Mouse (Mus musculus) midbrain, embryonic 16.5 days (tissue): ENCODE results near the gene Zic1. TPM values are rescaled to one million over a fixed set of nuclear protein-coding genes. Genes with fewer than 3 reads are reported as not detected.

Source experiments
- ATAC-seq: fragments of 200-750 bp; cut with Nextera tagmentation; 2 replicates; pipeline ENCODE4 v1.8.0; 2017; ENCODE audit warnings: moderate TSS enrichment
- H3K27ac ChIP-seq: fragments of 300-500 bp; sonication (generic); 2 replicates; pipeline ENCODE4 v1.5.1; 2014; ENCODE audit warnings: mild to moderate bottlenecking, low read length, mixed read lengths
- H3K27me3 ChIP-seq: fragments of 300-500 bp; sonication (generic); 2 replicates; pipeline ENCODE4 v1.6.1; 2014; ENCODE audit warnings: low read depth, low read length, mixed read lengths; ENCODE audit not compliant: control insufficient read depth, insufficient read depth
- H3K36me3 ChIP-seq: fragments of 300-500 bp; sonication (generic); 2 replicates; pipeline ENCODE4 v1.6.1; 2014; ENCODE audit warnings: mild to moderate bottlenecking, low read length, moderate library complexity, mixed read lengths; ENCODE audit not compliant: control insufficient read depth, insufficient read depth
- H3K4me1 ChIP-seq: fragments of 300-500 bp; sonication (generic); 2 replicates; pipeline ENCODE4 v1.6.1; 2014; ENCODE audit warnings: mild to moderate bottlenecking, low read length, mixed read lengths; ENCODE audit not compliant: control insufficient read depth, insufficient read depth
- H3K4me2 ChIP-seq: fragments of 300-500 bp; sonication (generic); 2 replicates; pipeline ENCODE4 v1.6.1; 2014; ENCODE audit warnings: mild to moderate bottlenecking, low read length, mixed read lengths
- H3K4me3 ChIP-seq: fragments of 300-500 bp; sonication (generic); 2 replicates; pipeline ENCODE4 v1.5.1; 2014; ENCODE audit warnings: low read depth, mild to moderate bottlenecking, low read length, moderate library complexity, mixed read lengths
- H3K9ac ChIP-seq: fragments of 300-500 bp; sonication (generic); 2 replicates; pipeline ENCODE4 v1.6.1; 2014; ENCODE audit warnings: low read depth, low read length, mixed read lengths
- H3K9me3 ChIP-seq: fragments of 300-500 bp; sonication (generic); replicated peaks from 2 replicates; pipeline ENCODE4 v1.6.1; 2014; ENCODE audit warnings: mild to moderate bottlenecking, low read length, mixed read lengths; ENCODE audit not compliant: control insufficient read depth, poor library complexity, severe bottlenecking
- WGBS: fragments of 180-500 bp; shearing (Covaris S2); extraction: QIAGEN DNeasy Blood & Tissue Kit; methylation state at CpG from one replicate; pipeline ENCODE4 v1.1.7; 2014; 5-methylcytosine and 5-hydroxymethylcytosine counted together
- polyA plus RNA-seq: library from polyadenylated mRNA; unstranded; fragments of >200 nt; fragmentation: Nextera tagmentation; extraction: Ambion mirVana; gene quantifications from 2 replicates; pipeline ENCODE4 v1.2.1, GENCODE M21; 2015

Gene Zic1
- polyA plus RNA-seq, 1 experiment from 2014 or later, result 9.1 TPM

DNA sequence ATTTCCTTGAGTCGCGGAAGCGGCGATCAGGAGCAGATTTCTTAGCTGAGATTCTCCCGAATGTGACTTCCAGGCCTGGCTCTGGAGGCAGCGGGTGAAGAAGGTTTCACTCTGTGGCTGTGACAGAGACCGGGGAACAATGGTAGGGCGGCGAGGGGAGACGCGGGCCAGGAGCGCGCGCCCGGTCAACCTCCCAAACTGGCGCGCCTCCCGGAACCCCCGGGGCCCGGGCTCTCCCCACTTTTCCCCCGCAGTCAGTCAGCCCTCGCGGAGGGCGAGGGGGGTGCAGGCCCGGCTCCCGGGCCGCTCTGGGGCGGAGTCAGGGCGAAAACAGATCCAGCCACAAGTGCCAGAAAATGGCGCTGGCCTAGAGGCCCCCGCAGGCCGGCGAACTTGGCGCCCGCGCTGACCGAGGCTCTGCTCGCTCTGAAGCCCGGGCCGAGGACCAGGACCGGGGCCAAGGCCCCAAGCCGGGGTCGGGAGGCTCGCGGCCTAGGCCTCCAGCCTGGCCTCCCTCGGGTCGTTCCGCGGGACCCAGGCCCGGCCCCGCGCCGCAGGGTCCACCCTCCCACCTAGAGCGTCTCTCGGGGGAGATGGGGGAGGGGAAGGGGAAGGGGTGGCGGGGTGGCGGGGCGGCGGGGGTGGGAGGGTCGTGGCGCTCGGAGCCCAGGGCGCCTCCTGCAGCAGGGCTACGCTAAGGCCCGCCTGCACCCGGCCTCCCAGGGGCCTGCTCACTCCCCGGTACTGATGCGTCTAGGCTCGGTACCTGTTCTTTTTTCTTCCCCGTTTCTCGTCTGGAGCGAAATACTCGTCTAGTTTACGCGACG, 15.9 kb upstream of the Zic1 start:
- Histone ChIP-seq H3K4me1 (0 out of 2 replicates have a peak, but pooled peaks cover 3% of the 10 kb centered on the region), H3K4me2 (peak overlapping the region; percentile 62), H3K27me3 (peaks cover 27% of the 10 kb centered on the region), H3K36me3 (no peaks in the 10 kb centered on the region), H3K4me3 (peak overlapping the region; percentile 42), H3K9ac (peak overlapping the region; percentile 73), H3K27ac (peak overlapping the region; percentile 87), H3K9me3 (no peaks in the 10 kb centered on the region)
- peak; percentile 40 for ATAC-seq
- under 1% methylated on average over 69 of the region's 76 CpGs for WGBS

DNA sequence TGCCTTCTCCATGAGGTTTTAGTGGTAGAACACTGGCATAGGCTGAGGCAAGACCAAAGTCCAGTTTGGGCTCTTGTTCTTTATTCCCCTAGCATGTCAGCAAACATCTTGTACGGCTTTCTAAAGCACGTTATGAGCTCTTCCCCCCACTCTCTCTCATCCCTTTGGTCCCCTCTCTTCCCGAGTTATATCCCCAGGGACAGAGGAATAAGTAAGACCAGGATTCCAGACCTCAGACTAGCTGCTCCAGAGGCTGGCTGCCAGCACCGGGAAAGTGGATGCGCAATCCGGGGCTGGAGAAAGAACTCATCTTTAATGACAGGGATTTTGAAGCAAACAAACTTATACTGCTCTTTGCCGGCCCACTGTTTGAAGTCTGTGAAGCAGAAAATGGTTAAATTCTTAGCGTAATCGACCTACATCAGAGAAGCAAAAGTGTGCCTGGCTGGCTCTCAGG, 14.9 kb upstream of the Zic1 start:
- Histone ChIP-seq H3K4me2 (peak overlapping the region; percentile 58), H3K9me3 (no peaks in the 10 kb centered on the region), H3K9ac (peak overlapping the region; percentile 50; the same call in 1 of the 2 replicates), H3K4me1 (0 out of 2 replicates have a peak, but pooled peaks cover 3% of the 10 kb centered on the region), H3K27ac (peak overlapping the region; percentile 87), H3K4me3 (peak overlapping the region; percentile 22), H3K27me3 (peaks cover 28% of the 10 kb centered on the region), H3K36me3 (no peaks in the 10 kb centered on the region)
- ATAC-seq, result no peak
- WGBS, result 3% methylated on average over 9 of the region's 9 CpGs

DNA sequence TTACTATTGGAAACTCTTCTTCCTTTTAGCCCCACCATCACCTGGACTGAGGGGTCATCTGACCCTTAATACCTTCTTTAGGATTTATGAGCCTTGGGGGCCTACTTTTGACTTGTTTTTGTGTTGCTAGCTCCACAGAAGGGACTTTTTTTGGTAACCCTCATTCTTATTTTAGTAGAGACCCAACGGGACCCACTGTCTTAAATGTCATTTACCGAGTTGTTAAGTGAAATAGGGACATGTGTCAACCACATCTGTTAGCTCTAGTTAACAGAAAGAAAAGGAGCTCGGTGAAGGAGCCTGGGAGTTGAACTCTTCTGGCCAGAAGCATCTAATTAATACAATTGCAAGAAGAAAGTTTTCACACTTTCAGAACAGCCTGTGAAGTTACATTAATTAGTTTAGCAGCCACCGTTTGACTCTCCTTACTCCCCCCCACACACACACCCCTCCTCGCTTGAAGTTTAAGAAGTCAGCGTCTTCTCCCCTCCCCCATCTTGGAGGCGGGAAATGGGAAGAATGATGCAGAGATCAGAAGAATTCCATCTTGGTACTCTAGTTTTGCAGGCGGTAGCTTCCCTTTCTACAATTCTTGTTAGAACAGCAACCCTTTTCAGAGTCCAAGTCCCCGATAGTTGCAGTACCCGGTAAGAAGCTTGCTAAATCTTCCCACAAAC, 14.3 kb upstream of the Zic1 start:
- H3K27me3 ChIP-seq, result peaks cover 26% of the 10 kb centered on the region
- WGBS, result 3% methylated on average over 10 of the region's 10 CpGs
- ATAC-seq, result no peak

DNA sequence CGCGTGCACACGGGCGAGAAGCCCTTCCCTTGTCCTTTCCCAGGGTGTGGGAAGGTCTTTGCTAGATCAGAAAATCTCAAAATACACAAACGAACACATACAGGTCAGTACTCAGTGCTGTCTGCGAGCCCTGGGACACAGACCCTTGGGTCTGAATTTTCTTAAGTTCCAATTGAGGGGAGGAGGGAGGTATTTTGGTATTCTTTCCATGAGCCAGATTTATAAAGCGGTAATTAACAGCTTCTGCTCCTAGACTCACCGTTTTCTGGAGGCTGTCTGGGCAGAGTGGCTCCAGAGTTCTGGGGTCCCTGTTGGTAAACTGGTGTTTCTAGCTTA, 13.7 kb upstream of the Zic1 start:
- H3K9ac ChIP-seq, result peak overlapping the region; percentile 62
- no peaks in the 10 kb centered on the region for H3K9me3 ChIP-seq
- 0 out of 2 replicates have a peak, but pooled peaks cover 3% of the 10 kb centered on the region for H3K4me1 ChIP-seq
- H3K27me3 ChIP-seq, result peaks cover 27% of the 10 kb centered on the region
- ATAC-seq, result no peak
- 7% methylated on average over 8 of the region's 8 CpGs for WGBS
- peak overlapping the region; percentile 25 for H3K4me3 ChIP-seq
- peak overlapping the region; percentile 87 for H3K27ac ChIP-seq
- H3K36me3 ChIP-seq, result no peaks in the 10 kb centered on the region
- H3K4me2 ChIP-seq, result peak overlapping the region; percentile 58

More for the DNA sequence above, 14.3 kb upstream of the Zic1 start:
- Histone ChIP-seq H3K9me3 (no peaks in the 10 kb centered on the region), H3K4me1 (0 out of 2 replicates have a peak, but pooled peaks cover 3% of the 10 kb centered on the region), H3K27ac (peak overlapping the region; percentile 87), H3K4me2 (peak overlapping the region; percentile 58), H3K4me3 (peak overlapping the region; percentile 22; the same call in 1 of the 2 replicates), H3K36me3 (no peaks in the 10 kb centered on the region), H3K9ac (peak overlapping the region; percentile 50; the same call in 1 of the 2 replicates)

DNA sequence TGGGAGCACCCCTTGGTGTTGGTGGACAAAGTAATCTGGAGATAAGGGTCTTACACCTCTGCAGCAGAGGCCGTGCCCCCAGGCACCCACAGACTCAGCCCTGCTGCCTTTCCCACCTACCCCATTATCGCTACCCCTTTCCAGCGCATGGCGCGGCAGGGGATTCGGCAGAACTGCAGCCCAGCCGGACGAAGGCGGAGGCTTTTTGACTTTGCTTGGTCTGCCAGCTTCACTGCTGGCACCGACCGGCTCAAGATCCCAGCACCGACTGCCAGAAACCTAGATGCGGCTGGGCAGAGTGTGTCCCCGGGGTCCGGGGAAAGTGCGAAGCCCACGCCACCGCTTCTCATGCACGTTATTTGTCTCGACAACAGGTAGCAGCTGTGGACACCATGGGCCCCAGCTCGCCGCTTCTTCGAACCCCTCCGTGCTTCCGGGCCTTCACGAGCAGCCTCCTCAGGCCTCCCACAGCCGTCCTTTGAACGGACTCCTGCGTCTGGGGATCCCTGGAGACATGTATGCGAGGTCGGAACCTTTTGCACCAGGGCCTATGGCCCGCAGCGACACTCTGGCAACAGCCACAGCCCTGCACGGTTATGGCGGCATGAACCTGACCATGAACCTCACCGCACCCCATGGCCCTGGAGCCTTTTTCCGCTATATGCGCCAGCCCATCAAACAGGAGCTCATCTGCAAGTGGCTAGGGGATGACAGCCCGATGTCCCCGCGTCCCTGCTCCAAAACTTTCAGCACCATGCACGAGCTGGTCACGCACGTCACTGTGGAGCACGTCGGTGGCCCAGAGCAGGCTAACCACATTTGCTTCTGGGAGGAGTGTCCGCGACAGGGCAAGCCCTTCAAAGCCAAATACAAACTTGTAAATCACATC, 13.0 kb upstream of the Zic1 start:
- ATAC-seq, result peak; percentile 12; the same call in 1 of the 2 replicates
- WGBS, result 2% methylated on average over 48 of the region's 48 CpGs
- H3K9me3 ChIP-seq, result no peaks in the 10 kb centered on the region
- H3K9ac ChIP-seq, result peak overlapping the region; percentile 62
- peak overlapping the region; percentile 58 for H3K4me2 ChIP-seq
- H3K27me3 ChIP-seq, result peaks cover 31% of the 10 kb centered on the region
- peak overlapping the region; percentile 87 for H3K27ac ChIP-seq
- H3K36me3 ChIP-seq, result no peaks in the 10 kb centered on the region
- H3K4me3 ChIP-seq, result peak overlapping the region; percentile 25
- 0 out of 2 replicates have a peak, but pooled peaks cover 3% of the 10 kb centered on the region for H3K4me1 ChIP-seq

DNA sequence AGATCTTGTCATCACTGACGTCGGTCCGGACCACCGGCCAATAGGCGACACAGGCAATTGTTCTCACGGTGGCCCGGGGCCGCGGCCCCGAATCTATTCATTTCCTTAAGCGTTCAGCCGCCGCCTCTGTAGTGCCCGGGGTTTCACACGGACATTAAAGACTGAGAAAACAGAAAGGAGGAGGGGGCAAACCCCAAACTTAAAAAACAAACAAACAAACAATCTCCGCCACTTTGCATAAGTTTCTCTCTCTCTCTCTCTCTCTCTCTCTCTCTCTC, 12.2 kb upstream of the Zic1 start:
- Histone ChIP-seq H3K4me2 (peak overlapping the region; percentile 58), H3K4me1 (0 out of 2 replicates have a peak, but pooled peaks cover 3% of the 10 kb centered on the region), H3K36me3 (no peaks in the 10 kb centered on the region), H3K27me3 (peaks cover 34% of the 10 kb centered on the region), H3K4me3 (peak overlapping the region; percentile 25), H3K27ac (peak overlapping the region; percentile 87), H3K9me3 (no peaks in the 10 kb centered on the region), H3K9ac (no peak overlapping the region)
- ATAC-seq, result 0 out of 2 replicates have a peak, but pooled peaks have one; percentile 46
- WGBS, result under 1% methylated on average over 16 of the region's 16 CpGs

DNA sequence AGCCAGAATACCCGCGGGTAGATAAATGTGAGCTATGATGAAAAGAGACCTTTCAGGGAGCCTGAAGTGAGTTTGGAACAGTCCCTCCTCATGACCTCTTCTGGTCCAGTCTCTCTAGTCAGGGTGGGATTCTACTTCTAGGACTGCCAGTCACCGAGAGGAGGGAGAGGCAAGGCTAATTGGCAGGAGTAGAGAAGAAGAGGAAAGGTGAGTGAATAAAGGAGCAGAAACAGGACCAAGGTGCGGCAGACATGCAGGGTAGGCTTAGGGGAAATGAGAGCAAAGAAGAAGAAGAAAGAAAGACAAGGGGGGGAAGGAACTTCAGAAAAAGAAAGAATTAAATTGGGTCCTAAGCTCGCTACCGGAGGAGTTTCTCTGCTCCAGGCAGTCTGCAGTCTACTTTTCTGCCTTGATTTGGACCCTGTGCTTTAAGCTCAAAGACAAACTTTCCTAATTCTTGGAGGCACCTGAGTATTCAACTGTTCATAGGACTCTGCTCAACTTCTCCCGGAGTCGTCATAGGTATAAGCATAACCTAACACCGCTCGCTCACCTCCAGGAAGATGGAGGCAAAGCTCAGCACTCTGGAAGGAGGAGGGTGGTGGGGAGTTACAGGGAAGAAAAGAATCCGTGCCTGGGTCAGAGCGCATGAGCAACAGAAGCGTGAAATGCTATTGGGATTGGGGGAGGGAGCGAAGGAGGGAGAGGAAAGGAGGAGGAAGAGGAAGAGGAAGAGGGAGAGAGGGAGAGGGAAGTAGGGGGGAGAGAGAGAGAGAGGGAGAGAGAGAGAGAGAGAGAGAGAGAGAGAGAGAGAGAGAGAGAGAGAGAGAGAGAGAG, 11.6 kb upstream of the Zic1 start:
- Histone ChIP-seq H3K4me3 (peak overlapping the region; percentile 25), H3K9me3 (no peaks in the 10 kb centered on the region), H3K4me2 (peak overlapping the region; percentile 58), H3K36me3 (no peaks in the 10 kb centered on the region), H3K27ac (peak overlapping the region; percentile 50), H3K27me3 (peaks cover 39% of the 10 kb centered on the region), H3K9ac (peak overlapping the region; percentile 2; the same call in 1 of the 2 replicates), H3K4me1 (0 out of 2 replicates have a peak, but pooled peaks cover 3% of the 10 kb centered on the region)
- 4% methylated on average over 14 of the region's 14 CpGs for WGBS
- peak; percentile 49 for ATAC-seq

DNA sequence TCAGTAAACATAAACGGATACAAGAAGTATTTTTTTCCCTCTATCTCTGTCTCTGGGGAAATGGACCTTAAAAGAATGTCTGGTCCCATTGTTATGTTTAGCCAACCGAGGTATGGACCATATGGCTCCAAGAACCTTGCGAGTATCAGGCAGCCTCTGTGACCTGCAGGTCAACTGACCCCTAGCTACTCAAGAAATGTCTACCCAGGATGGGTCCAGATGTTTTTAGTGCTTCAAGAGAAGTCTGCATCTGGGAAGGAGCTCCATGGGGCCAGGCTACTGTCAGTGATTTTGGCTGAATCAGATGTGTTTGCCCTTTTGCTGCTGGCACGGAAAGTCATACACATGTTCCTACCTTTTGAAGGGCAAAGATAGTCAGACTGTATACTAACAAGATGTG, 9.1 kb upstream of the Zic1 start:
- no peak overlapping the region for H3K4me3 ChIP-seq
- ATAC-seq, result no peak
- H3K27ac ChIP-seq, result peak overlapping the region; percentile 56; the same call in 1 of the 2 replicates
- 26% methylated on average over 4 of the region's 4 CpGs for WGBS
- no peaks in the 10 kb centered on the region for H3K9me3 ChIP-seq
- H3K4me1 ChIP-seq, result 0 out of 2 replicates have a peak, but pooled peaks cover 3% of the 10 kb centered on the region
- H3K9ac ChIP-seq, result no peak overlapping the region
- no peaks in the 10 kb centered on the region for H3K36me3 ChIP-seq
- H3K27me3 ChIP-seq, result peaks cover 56% of the 10 kb centered on the region
- H3K4me2 ChIP-seq, result peak overlapping the region; percentile 36
